In genomic region chr13:92636226-92636909, GRCm38 (mm10) we compare ENCODE assay signal across 8 mouse cellular contexts. TPM values are rescaled to one million over a fixed set of nuclear protein-coding genes. Genes with fewer than 3 reads are reported as not detected.
A peak's percentile ranks its signal among the peaks of the same experiment; 100 is the strongest.
DNase-seq lines count a peak whose midpoint lies in the region; ATAC-seq and TF ChIP-seq lines count a peak whose summit lies in the region.

No protein-coding gene starts in this region.

- H3K36me3 ChIP-seq in heart, embryonic 14.5 days (ENCODE audit: control insufficient read depth, insufficient read depth, low read length), result no peaks in the 10 kb centered on the region
- H3K36me3 ChIP-seq in thymus, adult 2 months (ENCODE audit: control insufficient read depth, insufficient read depth, low read length), result no peaks in the 10 kb centered on the region
- no peaks in the 10 kb centered on the region for H3K36me3 ChIP-seq in limb, embryonic 13.5 days
- no peaks in the 10 kb centered on the region for H3K36me3 ChIP-seq in stomach, postnatal 0 days (ENCODE audit: control insufficient read depth, insufficient read depth, low read length)

- TF ChIP-seq CTCF in thymus, adult 2 months (IDR thresholded peaks at IDR 0.05; ENCODE audit: borderline replicate concordance, control insufficient read depth, extremely low read depth, insufficient read depth, low read length, poor library complexity), result no peak
- TF ChIP-seq CTCF in stomach, postnatal 0 days (IDR thresholded peaks at IDR 0.05; ENCODE audit: low read depth), result no peak

- H3K4me1 ChIP-seq in heart, embryonic 14.5 days (ENCODE audit: control insufficient read depth in 2 of 2, insufficient read depth in 2 of 2, low read length in 2 of 2), result peaks cover 6 to 11% of the 10 kb centered on the region in 2 experiments; a peak in 2 of 4 replicates
- peaks cover 40% of the 10 kb centered on the region for H3K4me1 ChIP-seq in thymus, adult 2 months (replicated peaks; ENCODE audit: control insufficient read depth, insufficient read depth, low read length)
- H3K4me1 ChIP-seq in limb, embryonic 13.5 days, result peaks cover 63% of the 10 kb centered on the region
- peaks cover 15% of the 10 kb centered on the region for H3K4me1 ChIP-seq in stomach, postnatal 0 days (replicated peaks; ENCODE audit: control insufficient read depth, insufficient read depth)

- no peak overlapping the region for H3K4me3 ChIP-seq in heart, embryonic 14.5 days (ENCODE audit: control insufficient read depth in 1 of 2, insufficient read depth in 1 of 2, low read depth in 1 of 2, low read length in 2 of 2)
- no peak overlapping the region for H3K4me3 ChIP-seq in thymus, adult 2 months (ENCODE audit: control insufficient read depth, insufficient read depth, low read length)
- H3K4me3 ChIP-seq in limb, embryonic 13.5 days, result no peak overlapping the region
- no peak overlapping the region for H3K4me3 ChIP-seq in stomach, postnatal 0 days (ENCODE audit: low read depth, low read length)

- 0 out of 2 replicates have a peak overlapping the region, but pooled peaks have one; percentile 11 for H3K9ac ChIP-seq in heart, embryonic 14.5 days (ENCODE audit: low read length)
- H3K9ac ChIP-seq in limb, embryonic 13.5 days, result no peak overlapping the region
- no peak overlapping the region for H3K9ac ChIP-seq in stomach, postnatal 0 days (ENCODE audit: low read length)

- DNase-seq in heart, postnatal 10 days, result no peak
- no peak for DNase-seq in thymus, adult 2 months
- no peak for DNase-seq in thymus, postnatal 10 days (ENCODE audit: low spot score in 2 of 2)
- no peak for DNase-seq in stomach, postnatal 0 days (ENCODE audit: low spot score)

- H3K9me3 ChIP-seq in heart, embryonic 14.5 days (ENCODE audit: control insufficient read depth, low read length), result no peaks in the 10 kb centered on the region
- no peaks in the 10 kb centered on the region for H3K9me3 ChIP-seq in limb, embryonic 13.5 days
- no peaks in the 10 kb centered on the region for H3K9me3 ChIP-seq in stomach, postnatal 0 days (ENCODE audit: control insufficient read depth, low read length)

- H3K27me3 ChIP-seq in heart, embryonic 14.5 days (ENCODE audit: control insufficient read depth, insufficient read depth, low read length), result no peaks in the 10 kb centered on the region
- H3K27me3 ChIP-seq in thymus, adult 2 months (ENCODE audit: control insufficient read depth, insufficient read depth, low read length), result no peaks in the 10 kb centered on the region
- peaks cover 25% of the 10 kb centered on the region for H3K27me3 ChIP-seq in limb, embryonic 13.5 days
- no peaks in the 10 kb centered on the region for H3K27me3 ChIP-seq in stomach, postnatal 0 days (ENCODE audit: control insufficient read depth, insufficient read depth, low read length)

- no peak for ATAC-seq in heart, embryonic 14.5 days (ENCODE audit: insufficient number of reproducible peaks, insufficient read depth, low FRiP score, low read depth)
- ATAC-seq in limb, embryonic 13.5 days (ENCODE audit: low FRiP score, low read depth), result no peak; the same call in 1 of the 2 replicates
- no peak for ATAC-seq in stomach, postnatal 0 days (ENCODE audit: low FRiP score, low TSS enrichment)
- ATAC-seq in cerebellum, adult (ENCODE audit: insufficient number of reproducible peaks, low FRiP score, low TSS enrichment), result no peak
- ATAC-seq in frontal cortex, adult (ENCODE audit: low TSS enrichment), result no peak

- H3K4me2 ChIP-seq in heart, embryonic 14.5 days (ENCODE audit: low read length), result peak overlapping the region; percentile 45; the same call in 1 of the 2 replicates
- H3K4me2 ChIP-seq in limb, embryonic 13.5 days (replicated peaks), result peak overlapping the region; percentile 49
- H3K4me2 ChIP-seq in stomach, postnatal 0 days (replicated peaks; ENCODE audit: low read depth), result no peak overlapping the region

- TF ChIP-seq EP300 in stomach, postnatal 0 days (optimal IDR thresholded peaks at IDR 0.05), result no peak

- H3K27ac ChIP-seq in heart, embryonic 14.5 days (replicated peaks in 1 of 2; ENCODE audit: control insufficient read depth in 1 of 2, insufficient read depth in 1 of 2, low read depth in 2 of 2, low read length in 2 of 2), result 0 out of 4 replicates have a peak overlapping the region, but pooled peaks of 1 of the 2 experiments have one; percentile 9
- H3K27ac ChIP-seq in thymus, adult 2 months (ENCODE audit: control insufficient read depth, insufficient read depth, low read length), result peak overlapping the region; percentile 61; the same call in 1 of the 2 replicates
- H3K27ac ChIP-seq in limb, embryonic 13.5 days, result peak overlapping the region; percentile 74
- peak overlapping the region; percentile 56 for H3K27ac ChIP-seq in stomach, postnatal 0 days (replicated peaks)

- TF ChIP-seq POLR2A in thymus, adult 2 months (IDR thresholded peaks at IDR 0.05; ENCODE audit: control insufficient read depth, extremely low read depth, insufficient read depth, low read length, poor library complexity), result no peak

- intact Hi-C loops in heart, postnatal 10 days (cut with DNase I), result no loop called here

- 72% methylated on average over 6 of the region's 6 CpGs for WGBS in heart, embryonic 14.5 days
- WGBS in thymus, adult 2 months, result 37% methylated on average over 6 of the region's 6 CpGs
- 28% methylated on average over 6 of the region's 6 CpGs for WGBS in limb, embryonic 13.5 days
- 35% methylated on average over 6 of the region's 6 CpGs for WGBS in stomach, postnatal 0 days

RNA-seq across cellular contexts. Expression of gene Serinc5, which starts 25.5 kb away (rescaled TPM):
- 11.0 and 12.6 TPM in 2 replicates for polyA plus RNA-seq in heart, embryonic 14.5 days (2014; fragmentation: Nextera tagmentation; extraction: Ambion mirVana)
- total RNA-seq in heart, postnatal 10 days (2021), result 10 to 100 TPM; 30.7 to 36.8 TPM
- polyA plus RNA-seq in thymus, adult 2 months (2012; rRNA removed), result 108 and 109 TPM in 2 replicates
- polyA plus RNA-seq in limb, embryonic 13.5 days (2015; fragmentation: Nextera tagmentation; extraction: Ambion mirVana), result 7.8 and 10.5 TPM in 2 replicates
- polyA plus RNA-seq in stomach, postnatal 0 days (2015; fragmentation: Nextera tagmentation; extraction: Ambion mirVana), result 14.5 and 16.0 TPM in 2 replicates
